Mouse (Mus musculus) embryonic facial prominence, embryonic 14.5 days (tissue): Measurements from ENCODE around the gene Camk1. TPM values are rescaled to one million over a fixed set of nuclear protein-coding genes. Genes with fewer than 3 reads are reported as not detected.

Experiments used
- ATAC-seq: fragments of 200-750 bp; cut with Nextera tagmentation; 2 replicates; pipeline ENCODE4 v1.8.0; 2017; ENCODE audit warnings: low read depth, moderate number of reproducible peaks, moderate TSS enrichment
- DNase-seq: peaks from one replicate; pipeline ENCODE4 v3.0.0-alpha.2; 2015; ENCODE audit warnings: low spot score
- H3K27ac ChIP-seq: fragments of 300-500 bp; sonication (generic); replicated peaks from 2 replicates; pipeline ENCODE4 v1.5.1; 2014; ENCODE audit warnings: low read depth, mild to moderate bottlenecking, low read length, moderate library complexity
- H3K27me3 ChIP-seq: fragments of 300-500 bp; sonication (generic); replicated peaks from 2 replicates; pipeline ENCODE4 v1.6.1; 2014; ENCODE audit warnings: low read length; ENCODE audit not compliant: control insufficient read depth, insufficient read depth
- H3K36me3 ChIP-seq: fragments of 300-500 bp; sonication (generic); 2 replicates; pipeline ENCODE4 v1.6.1; 2014; ENCODE audit warnings: low read length, mixed read lengths; ENCODE audit not compliant: control insufficient read depth, insufficient read depth
- H3K4me1 ChIP-seq: fragments of 300-500 bp; sonication (generic); 2 replicates; pipeline ENCODE4 v1.6.1; 2014; ENCODE audit warnings: antibody characterized with exemption, low read length; ENCODE audit not compliant: control insufficient read depth, insufficient read depth
- H3K4me2 ChIP-seq: fragments of 300-500 bp; sonication (generic); 2 replicates; pipeline ENCODE4 v1.6.1; 2014; ENCODE audit warnings: low read depth, mild to moderate bottlenecking, low read length, moderate library complexity, mixed read lengths
- H3K4me3 ChIP-seq: fragments of 300-500 bp; sonication (generic); 2 replicates; pipeline ENCODE4 v1.5.1; 2014; ENCODE audit warnings: low read depth, mild to moderate bottlenecking, low read length
- H3K9ac ChIP-seq: fragments of 300-500 bp; sonication (generic); 2 replicates; pipeline ENCODE4 v1.6.1; 2014; ENCODE audit warnings: low read depth, mild to moderate bottlenecking, low read length, moderate library complexity, mixed read lengths
- H3K9me3 ChIP-seq: fragments of 300-500 bp; sonication (generic); 2 replicates; pipeline ENCODE4 v1.6.1; 2016; ENCODE audit warnings: low read length; ENCODE audit not compliant: control insufficient read depth
- WGBS: fragments of 180-500 bp; shearing (Covaris S2); extraction: QIAGEN DNeasy Blood & Tissue Kit; methylation state at CpG from one replicate; pipeline ENCODE4 v1.1.7; 2014; 5-methylcytosine and 5-hydroxymethylcytosine counted together
- polyA plus RNA-seq: library from polyadenylated mRNA; unstranded; fragments of >200 nt; fragmentation: Nextera tagmentation; extraction: Ambion mirVana; gene quantifications from 2 replicates; pipeline ENCODE4 v1.2.1, GENCODE M21; 2014

The Camk1 gene
- 103 and 109 TPM in 2 replicates for polyA plus RNA-seq

- Histone ChIP-seq H3K9me3 (no peaks in the 10 kb centered on the region), H3K36me3 (peaks cover 27% of the 10 kb centered on the region), H3K4me3 (peak within 1 kb of the TSS; percentile 66), H3K27me3 (no peaks in the 10 kb centered on the region), H3K27ac (peak within 1 kb of the TSS; percentile 63), H3K4me2 (peak within 1 kb of the TSS; percentile 74), H3K9ac (peak within 1 kb of the TSS; percentile 86), H3K4me1 (peaks cover 19% of the 10 kb centered on the region)
- ATAC-seq (peak; percentile 89), DNase-seq (peak; percentile 86)
- 15% methylated on average over 29 of the region's 32 CpGs for WGBS
Measured at GRCm38 (mm10) chr6:113343177-113344092, at the start of gene Camk1. TSS of gene Camk1 (minus strand) at chr6:113343984.

GRCm38 (mm10) chr6:113392387-113393071, 48.7 kb upstream of the Camk1 start:
- Histone ChIP-seq H3K4me2 (peak overlapping the region; percentile 87), H3K27ac (no peak overlapping the region; the same call in 1 of the 2 replicates), H3K9me3 (no peaks in the 10 kb centered on the region), H3K4me1 (0 out of 2 replicates have a peak, but pooled peaks cover 2% of the 10 kb centered on the region), H3K9ac (peak overlapping the region; percentile 75), H3K36me3 (peaks cover 50% of the 10 kb centered on the region), H3K27me3 (peaks cover 6% of the 10 kb centered on the region; the same call in 1 of the 2 replicates), H3K4me3 (peak overlapping the region; percentile 46)
- DNase-seq (peak; percentile 63), ATAC-seq (peak; percentile 84)
- under 1% methylated on average over 38 of the region's 51 CpGs for whole genome bisulfite sequencing

DNA sequence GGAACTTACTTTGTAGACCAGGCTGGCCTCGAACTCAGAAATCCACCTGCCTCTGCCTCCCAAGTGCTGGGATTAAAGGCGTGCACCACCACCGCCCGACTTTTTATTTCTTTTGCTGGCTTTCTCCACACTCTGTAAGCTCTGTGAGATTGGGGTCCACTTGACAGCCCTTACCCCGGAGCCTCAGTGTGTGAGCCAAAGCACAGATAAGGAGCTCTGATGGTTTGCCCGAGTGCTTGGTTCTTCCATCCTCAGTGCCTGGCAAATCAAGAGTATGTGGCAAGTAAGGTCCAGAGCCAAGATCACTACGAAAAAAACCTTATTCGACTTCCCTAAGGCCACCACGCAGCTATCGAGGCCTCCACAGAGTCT, 48.2 kb upstream of the Camk1 start:
- WGBS, result 31% methylated on average over 10 of the region's 10 CpGs
- Histone ChIP-seq H3K4me3 (peak overlapping the region; percentile 46), H3K27ac (no peak overlapping the region; the same call in 1 of the 2 replicates), H3K27me3 (peaks cover 6% of the 10 kb centered on the region; the same call in 1 of the 2 replicates), H3K9ac (peak overlapping the region; percentile 75), H3K4me1 (0 out of 2 replicates have a peak, but pooled peaks cover 2% of the 10 kb centered on the region), H3K9me3 (no peaks in the 10 kb centered on the region), H3K36me3 (peaks cover 55% of the 10 kb centered on the region), H3K4me2 (peak overlapping the region; percentile 87)
- DNase-seq, result no peak
- no peak for ATAC-seq

DNA sequence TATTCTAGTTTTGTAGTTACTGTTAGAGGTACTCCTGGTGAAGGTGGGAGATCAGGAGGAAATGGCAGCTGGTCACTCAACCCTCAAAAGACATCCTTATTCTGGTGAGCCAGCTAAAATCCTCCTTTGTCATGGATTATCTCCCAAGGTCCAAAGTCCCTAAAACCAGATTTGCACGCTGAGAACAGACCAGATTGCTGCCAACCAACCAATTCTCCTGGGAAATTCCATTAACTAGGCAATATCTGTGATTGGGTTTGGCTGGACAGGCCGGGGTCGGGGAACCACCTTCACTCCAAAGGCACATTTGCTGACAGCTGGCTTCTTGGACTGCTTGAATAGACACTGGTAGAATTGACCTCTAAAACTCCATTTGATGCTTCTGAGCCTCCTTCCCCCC, 46.9 kb upstream of the Camk1 start:
- DNase-seq (no peak), ATAC-seq (no peak)
- Histone ChIP-seq H3K9ac (no peak overlapping the region), H3K9me3 (no peaks in the 10 kb centered on the region), H3K27me3 (peaks cover 6% of the 10 kb centered on the region; the same call in 1 of the 2 replicates), H3K4me2 (no peak overlapping the region), H3K4me3 (no peak overlapping the region), H3K4me1 (0 out of 2 replicates have a peak, but pooled peaks cover 2% of the 10 kb centered on the region), H3K27ac (no peak overlapping the region), H3K36me3 (peaks cover 68% of the 10 kb centered on the region)
- 83% methylated on average over 3 of the region's 3 CpGs for WGBS

- H3K4me1 ChIP-seq, result 0 out of 2 replicates have a peak, but pooled peaks cover 2% of the 10 kb centered on the region
- H3K27ac ChIP-seq, result no peak within 1 kb of the TSS; the same call in 1 of the 2 replicates
- H3K9me3 ChIP-seq, result no peaks in the 10 kb centered on the region
- H3K4me3 ChIP-seq, result no peak within 1 kb of the TSS
- no peak for DNase-seq
- H3K36me3 ChIP-seq, result peaks cover 76% of the 10 kb centered on the region
- no peak within 1 kb of the TSS for H3K4me2 ChIP-seq
- H3K27me3 ChIP-seq, result peaks cover 6% of the 10 kb centered on the region; the same call in 1 of the 2 replicates
- H3K9ac ChIP-seq, result no peak within 1 kb of the TSS
- ATAC-seq, result no peak
- 65% methylated on average over 8 of the region's 8 CpGs for WGBS
Measured at GRCm38 (mm10) chr6:113388960-113389359, 45.2 kb upstream of the Camk1 start, which contains the start of gene Ttll3. TSS of gene Ttll3 (plus strand) at chr6:113389260.

- Histone ChIP-seq H3K27ac (no peak overlapping the region), H3K4me2 (no peak overlapping the region), H3K9me3 (no peaks in the 10 kb centered on the region), H3K4me1 (no peaks in the 10 kb centered on the region), H3K4me3 (no peak overlapping the region), H3K27me3 (no peaks in the 10 kb centered on the region), H3K36me3 (peaks cover 100% of the 10 kb centered on the region), H3K9ac (no peak overlapping the region)
- DNase-seq, result peak; percentile 25
- WGBS, result 81% methylated on average over 3 of the region's 3 CpGs
- peak; percentile 39; the same call in 1 of the 2 replicates for ATAC-seq
Measured at GRCm38 (mm10) chr6:113386025-113386424, 42.2 kb upstream of the Camk1 start.

DNA sequence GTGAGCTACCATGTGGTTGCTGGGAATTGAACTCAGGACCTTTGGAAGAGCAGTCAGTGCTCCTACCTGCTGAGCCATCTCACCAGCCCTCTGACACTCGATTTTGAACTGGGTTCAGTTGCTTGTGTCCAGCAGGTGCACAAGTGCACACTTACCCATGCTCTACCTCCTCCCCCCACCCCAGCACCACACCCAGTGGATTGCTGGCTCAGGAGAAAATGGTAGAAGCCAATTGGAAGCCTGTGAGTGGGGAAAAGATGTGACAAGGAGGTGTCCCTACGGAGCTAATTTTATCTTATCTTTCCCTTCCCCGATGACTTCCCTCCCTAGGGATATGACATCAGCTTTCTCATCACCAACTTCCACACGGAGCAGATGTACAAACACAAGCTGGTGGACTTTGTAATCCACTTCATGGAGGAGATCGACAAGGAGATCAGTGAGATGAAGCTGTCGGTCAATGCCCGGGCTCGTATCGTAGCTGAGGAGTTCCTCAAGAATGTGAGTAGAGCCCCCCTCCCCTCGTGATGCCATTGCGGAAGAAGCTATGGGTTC, 41.5 kb upstream of the Camk1 start:
- no peak for ATAC-seq
- Histone ChIP-seq H3K9ac (no peak overlapping the region), H3K4me2 (no peak overlapping the region), H3K36me3 (peaks cover 100% of the 10 kb centered on the region), H3K4me3 (no peak overlapping the region), H3K27me3 (no peaks in the 10 kb centered on the region), H3K27ac (0 out of 2 replicates have a peak overlapping the region, but pooled peaks have one; percentile 28), H3K9me3 (no peaks in the 10 kb centered on the region), H3K4me1 (no peaks in the 10 kb centered on the region)
- WGBS, result 87% methylated on average over 11 of the region's 11 CpGs
- DNase-seq, result no peak

DNA sequence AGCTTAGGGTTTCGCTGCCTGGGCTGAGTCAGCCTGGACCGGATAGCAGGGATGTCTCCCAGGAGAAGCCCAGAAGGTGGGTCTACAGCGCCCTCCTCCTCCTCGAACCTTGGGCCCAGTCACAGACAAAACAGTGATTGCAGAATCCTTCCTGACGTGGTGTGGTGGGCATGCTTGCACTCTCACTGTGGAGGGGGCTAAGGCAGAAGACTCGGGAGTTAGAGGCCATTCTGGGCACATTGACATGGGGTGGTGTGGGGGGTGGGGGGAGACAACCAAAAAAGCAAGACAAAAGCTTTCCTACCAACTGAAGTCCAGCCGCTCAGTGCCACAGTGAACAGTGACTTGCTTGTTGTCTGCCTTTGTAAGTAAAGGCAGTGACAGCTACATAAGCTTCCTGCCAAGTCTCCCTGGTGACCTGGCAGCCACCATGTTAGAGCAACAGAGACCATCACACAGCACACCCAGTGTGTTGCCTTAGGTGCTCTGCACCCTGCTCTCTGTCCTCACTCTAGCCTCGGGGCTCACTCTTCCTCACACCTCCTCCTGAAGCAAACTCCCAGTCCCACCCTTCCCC, 40.7 kb upstream of the Camk1 start:
- Histone ChIP-seq H3K4me1 (no peaks in the 10 kb centered on the region), H3K4me3 (no peak overlapping the region), H3K9ac (no peak overlapping the region), H3K27me3 (no peaks in the 10 kb centered on the region), H3K36me3 (peaks cover 92% of the 10 kb centered on the region), H3K27ac (no peak overlapping the region), H3K4me2 (no peak overlapping the region), H3K9me3 (no peaks in the 10 kb centered on the region)
- WGBS, result 90% methylated on average over 8 of the region's 8 CpGs
- DNase-seq (no peak), ATAC-seq (no peak)
